Mouse (Mus musculus): Measurements from ENCODE around the gene St3gal5.

Gene St3gal5

DNA sequence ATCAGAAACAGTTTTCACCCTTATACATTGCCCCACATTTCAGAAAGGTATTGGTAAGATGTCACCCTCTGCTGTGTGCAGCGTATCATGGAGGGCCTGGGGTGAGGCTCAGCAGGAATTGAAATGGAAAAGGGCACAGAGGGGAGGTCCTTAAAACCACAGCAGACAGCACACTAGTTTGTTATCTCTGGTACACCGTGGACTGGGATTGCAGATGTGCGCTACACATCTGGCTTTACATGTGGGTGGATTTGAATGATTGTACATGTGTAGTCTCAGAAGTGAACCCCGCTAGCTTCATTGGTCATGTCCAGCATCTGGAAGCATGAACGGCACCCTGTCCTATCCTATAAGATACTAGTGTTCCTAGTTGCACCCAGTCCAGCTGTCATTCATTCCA lies 38.6 kb downstream of the St3gal5 start:
- DNase-seq: no peak

DNA sequence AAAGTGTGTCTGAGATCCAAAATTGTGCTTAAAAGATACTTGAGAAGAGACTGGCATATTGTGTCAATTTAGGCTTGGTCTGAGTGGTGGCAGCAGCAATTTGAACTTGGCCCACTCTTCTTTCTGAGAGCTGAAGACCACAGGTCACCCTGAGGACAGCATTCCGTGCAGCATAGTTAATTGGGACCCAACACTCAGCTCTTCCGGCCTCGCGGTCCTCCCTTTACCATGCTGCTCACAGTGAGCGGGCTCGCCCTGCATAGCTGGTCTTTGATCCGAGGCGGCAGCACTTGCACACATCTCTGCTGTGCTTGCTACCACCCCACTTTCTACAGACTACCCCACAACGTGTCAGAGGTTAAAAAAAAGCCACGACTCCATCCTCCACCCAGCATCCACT lies 39.2 kb downstream of the St3gal5 start:
- DNase-seq: no peak

DNA sequence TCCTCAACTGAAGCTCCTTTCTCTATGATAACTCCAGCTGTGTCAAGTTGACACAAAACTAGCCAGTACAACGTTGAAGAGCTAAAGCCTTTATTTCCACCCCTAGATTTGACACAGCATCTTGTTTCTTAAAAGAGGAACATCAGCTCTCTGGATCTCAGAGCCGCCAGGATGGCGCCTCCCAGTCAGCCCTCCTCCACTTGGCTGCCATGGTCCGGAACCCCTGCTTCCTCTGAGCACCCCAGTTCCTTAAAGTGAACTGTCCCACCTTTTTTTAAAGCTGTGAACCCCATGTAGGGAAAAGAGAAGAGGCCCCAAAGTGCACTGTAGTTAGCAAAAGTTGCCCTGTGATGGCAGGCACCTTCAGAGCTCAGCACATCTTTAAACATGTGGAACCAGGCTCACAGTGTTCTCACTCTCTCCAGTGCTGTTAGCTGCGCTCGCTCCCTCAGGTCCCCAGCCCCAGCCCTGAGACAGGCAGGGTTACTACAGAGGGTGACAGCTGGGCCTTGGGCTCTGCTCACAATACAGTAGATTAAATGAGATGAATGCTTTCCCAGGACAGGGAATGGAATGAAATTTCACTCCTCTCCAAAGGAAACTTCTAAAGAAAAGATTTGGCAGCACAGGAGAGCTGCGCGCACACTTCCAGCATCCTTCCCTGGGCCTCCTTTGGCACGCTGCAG lies 42.3 kb downstream of the St3gal5 start:
- no peak for DNase-seq

DNA sequence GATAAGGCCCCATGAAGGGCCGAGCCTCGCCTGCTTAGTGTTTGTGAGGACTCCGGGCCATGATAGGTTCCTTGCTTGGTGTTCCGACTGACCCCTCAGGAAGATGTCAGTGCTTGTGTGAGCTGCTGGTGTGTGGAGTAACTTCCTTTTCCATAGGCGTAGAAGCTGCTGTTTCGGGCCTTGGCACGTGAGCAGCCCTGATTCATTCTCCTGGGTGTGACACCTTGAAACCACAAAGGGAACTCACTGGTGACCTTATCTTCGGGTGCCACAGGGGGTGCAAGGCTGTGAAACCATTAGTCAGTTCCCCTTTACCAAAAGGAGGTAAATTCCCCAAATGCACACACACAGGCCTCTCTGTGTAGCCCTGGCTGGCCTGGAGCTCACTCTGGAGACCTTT lies 43.0 kb downstream of the St3gal5 start:
- no peak for DNase-seq

DNA sequence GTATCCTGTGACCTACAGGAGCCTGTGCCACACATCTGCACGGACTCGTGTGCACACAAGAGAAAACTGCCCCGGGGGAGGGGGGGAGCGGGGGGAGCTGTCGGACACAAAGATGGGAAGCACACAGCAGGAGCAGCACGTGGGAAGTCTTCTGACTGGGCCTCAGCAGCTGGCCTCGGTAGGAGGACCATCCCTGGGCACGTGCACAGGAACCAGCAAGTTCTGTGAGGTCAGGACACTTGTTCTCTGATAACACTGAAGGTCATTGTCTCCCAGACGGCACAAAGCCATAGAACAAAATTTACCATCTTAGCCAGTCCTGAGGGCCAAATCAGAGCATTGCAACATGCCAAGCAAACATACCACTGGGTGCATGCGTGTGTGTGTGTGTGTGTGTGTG lies 43.8 kb downstream of the St3gal5 start:
- no peak for DNase-seq

DNA sequence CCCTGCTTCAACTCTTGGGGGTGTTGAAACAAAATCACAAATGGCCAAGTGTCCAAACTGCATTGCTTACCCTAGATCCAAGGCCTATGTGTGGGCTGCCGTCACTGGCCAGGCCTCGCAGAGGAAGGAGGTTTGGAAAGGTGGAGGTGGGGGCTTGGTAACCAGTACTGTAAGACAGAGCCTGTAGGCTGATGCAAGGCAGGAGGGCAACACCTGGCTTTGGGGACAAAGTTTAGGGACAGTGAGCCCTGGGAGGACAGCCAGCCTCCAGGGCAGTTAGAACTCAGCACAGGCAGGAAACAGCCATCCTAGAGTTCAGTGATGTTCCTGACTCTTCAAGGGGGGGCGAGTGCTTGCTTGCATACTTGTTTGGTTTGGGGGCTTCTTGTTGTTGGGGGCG lies 45.2 kb downstream of the St3gal5 start:
- DNase-seq: no peak

DNA sequence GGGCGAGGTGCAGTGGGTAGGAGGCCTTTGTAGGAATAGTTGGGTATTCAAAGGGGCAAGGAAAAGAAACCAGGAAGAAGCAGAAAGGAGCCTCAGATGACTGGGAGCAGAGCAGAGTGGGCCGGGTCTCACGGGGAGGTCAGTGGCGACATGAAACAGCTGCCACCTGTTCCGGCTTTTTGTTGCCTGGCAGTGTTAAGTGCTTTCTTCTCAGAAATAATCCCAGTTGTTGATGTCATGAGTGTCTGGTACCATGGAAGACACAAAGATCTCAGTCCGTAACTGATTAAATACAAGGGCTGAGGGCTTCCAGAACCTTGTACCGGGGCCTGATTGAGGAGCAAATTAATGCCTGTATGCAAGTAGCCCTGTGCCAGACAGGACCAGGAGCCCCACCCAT lies 47.0 kb downstream of the St3gal5 start:
- no peak for DNase-seq

DNA sequence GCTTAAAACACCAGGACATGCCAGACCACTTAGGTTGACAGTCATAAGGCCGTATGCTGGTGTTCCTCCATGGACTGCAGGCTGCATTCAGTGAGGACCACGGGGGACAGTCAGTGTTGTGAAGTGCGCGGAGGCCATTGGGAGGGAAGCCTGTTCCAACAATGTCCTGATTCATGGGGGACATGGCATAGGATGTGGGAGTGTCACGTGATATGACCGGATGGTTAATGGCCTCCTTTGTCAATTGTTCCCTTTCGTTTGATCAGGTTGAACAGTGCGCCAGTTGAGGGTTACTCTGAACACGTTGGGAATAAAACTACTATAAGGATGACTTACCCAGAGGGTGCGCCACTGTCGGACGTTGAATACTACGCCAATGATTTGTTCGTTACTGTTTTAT lies 49.4 kb downstream of the St3gal5 start:
- no peak for DNase-seq

DNA sequence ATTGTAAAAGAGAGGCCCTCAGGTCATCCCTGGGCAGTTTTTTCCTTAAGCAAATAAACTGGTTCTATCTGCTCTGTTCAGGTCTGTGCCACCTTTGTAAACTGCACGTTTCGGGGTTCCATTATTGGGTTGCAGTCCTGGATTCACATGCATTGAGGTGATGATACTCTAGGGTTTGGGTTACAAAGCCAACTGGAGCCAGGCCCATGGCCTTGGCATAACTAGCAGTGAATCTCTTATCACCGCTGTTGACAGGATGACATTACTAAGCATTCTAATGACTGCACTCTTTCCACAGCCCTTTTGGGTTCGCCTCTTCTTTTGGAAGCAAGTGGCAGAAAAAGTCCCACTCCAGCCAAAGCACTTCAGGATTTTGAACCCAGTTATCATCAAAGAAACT lies 51.3 kb downstream of the St3gal5 start:
- no peak for DNase-seq

DNA sequence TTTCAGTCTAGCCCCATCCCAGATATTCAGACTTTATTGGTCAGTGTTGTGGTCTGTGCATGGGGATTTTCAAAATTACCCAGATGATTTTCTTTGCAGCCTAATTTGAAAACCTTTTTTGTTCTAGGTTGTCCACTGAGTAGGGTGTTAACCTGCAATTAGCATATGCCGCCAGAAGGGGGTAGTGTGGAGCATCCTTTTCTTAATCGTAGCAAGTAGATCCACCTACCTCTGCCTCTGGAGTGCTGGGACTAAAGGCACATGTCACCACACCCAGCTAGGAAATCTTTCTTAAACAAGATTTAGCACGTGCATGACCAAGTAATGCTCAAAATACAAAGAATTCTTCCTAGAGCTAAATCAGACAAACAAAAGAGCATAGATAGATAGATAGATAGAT lies 52.4 kb downstream of the St3gal5 start:
- no peak for DNase-seq

DNA sequence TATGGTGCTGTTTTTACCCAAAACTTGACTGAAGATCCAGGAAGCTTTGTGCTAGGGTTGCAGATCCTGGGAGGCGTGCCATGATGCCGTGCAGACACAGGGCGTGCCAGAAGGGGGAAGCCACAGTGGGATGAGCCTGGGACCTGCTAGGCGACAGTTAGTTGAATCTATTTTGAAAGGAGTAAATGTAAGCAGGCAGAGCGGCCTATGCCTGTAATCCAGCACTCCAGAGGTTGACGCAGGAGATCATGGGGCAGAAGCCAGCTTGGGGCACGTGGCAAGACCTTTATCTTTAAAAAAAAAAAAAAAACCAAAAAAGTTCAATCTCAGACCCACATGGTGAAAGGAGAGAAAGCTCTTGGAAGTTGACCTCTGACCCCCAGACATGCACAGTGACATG lies 55.3 kb downstream of the St3gal5 start:
- DNase-seq: no peak

DNA sequence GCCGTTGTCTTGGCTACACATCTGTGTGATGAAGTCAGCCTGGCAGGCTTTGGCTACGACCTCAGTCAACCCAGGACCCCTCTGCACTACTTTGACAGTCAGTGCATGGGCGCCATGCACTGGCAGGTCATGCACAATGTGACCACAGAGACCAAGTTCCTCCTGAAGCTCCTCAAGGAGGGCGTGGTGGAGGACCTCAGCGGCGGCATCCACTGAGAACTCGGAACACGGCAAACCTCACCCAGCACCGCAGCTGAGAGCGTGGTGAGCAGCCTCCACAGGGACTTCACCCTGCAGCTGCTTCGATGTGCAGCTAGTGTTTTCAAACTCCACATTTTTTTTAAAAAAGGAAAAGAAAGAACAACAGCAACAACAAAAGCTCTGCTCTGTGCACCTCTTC lies 56.1 kb downstream of the St3gal5 start:
- DNase-seq: peak; percentile 65

DNA sequence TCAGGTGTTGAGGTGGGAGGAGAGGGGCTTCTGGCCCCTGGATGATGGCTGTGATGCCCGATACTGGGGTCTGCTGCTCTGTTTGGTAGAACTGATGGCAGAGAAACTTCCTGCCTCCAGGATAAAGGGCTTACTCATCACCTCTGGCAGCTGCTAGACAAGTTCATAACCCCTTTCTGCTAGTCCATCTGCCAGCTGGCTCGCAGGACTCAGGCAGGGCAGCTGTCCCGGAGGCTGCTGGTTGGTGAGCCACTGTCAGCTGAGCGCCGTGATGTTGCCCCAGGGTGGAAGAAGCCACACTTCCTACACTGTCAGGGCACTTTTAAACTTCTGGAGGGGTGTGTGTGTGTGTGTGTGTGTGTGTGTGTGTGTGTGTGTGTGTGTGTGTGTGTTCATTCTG lies 56.6 kb downstream of the St3gal5 start:
- DNase-seq: peak; percentile 44

DNA sequence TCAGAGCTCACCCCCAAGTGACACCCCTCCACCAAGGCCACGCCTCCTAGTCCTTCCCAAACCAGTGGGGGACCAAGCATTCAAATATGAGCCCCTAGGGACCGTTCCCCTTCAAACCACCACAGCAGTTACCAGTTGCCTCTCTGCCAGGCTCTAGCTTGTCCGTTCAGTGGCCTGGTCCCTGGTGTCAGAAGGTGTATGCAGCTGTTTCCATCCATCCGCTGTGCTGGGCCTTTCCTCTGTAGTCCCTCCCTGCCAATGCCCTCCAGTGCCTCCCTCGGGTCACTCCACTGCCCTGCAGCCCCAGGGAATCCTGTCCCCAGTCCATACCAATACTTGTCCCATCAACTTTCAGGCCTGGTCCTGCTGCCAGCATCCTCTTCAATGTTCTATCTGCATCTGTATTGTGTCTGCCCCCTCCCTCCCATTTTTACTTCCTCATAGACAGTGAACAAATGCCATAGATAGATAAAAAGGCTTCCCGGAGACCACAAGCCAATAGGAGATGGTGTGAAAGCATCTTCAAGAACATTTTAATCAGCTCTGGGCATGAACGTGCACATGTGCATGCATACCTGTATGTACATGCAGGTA lies 57.6 kb downstream of the St3gal5 start:
- no peak for DNase-seq

DNA sequence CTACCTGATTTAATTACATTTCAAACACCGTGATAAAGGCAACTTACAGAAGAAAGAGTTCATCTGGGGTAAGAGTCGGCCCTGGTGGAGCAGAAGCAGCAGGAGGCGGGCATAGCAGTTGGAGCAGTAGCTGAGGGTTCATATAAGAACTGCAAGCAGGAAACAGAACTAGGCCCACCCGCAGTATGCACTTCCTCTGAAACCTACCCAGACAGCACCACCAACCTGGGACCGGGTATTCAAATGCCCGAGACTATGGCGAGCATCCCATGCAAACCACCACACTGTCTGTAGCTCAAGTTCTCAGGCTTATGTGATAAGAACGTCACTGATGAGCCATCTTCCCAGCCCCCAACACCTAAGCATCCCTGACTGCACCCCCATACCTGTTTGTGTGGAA lies 58.3 kb downstream of the St3gal5 start:
- no peak for DNase-seq

DNA sequence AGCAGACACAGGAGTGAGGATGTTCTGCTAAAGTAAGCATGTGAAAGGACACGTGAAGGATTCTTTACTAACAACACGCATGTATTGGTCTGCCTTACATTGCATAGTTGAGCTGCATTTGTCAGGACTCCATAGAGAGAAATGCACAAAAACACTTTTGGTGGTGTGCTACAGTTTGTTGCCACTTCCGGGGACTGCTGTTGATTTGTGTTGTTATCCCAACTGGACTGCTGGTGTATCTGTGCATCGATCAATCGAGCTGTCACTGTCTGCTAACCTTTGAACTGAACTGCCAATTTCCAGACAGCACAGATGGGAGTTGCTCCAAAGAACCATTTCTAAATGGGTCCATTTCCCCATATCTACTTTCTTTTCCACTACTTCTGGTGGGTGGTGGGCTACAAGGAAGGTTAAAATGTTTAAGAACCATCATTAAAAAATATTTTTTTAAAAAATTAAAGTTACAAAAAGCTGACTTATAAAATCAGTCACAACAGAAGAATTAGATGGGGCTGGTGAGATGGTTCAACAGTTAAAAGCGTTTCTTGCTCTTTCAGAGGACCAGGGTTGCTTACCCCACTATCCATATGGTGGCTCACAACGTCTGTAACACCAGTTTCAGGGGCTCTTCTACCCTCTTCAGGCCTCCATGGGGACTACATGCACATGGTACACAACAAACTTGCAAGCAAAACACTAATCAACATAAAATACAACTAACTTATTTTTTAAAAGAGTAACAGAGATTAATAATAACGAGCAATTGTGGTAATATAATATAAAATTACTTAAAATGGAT lies 61.8 kb downstream of the St3gal5 start:
- DNase-seq: no peak

DNA sequence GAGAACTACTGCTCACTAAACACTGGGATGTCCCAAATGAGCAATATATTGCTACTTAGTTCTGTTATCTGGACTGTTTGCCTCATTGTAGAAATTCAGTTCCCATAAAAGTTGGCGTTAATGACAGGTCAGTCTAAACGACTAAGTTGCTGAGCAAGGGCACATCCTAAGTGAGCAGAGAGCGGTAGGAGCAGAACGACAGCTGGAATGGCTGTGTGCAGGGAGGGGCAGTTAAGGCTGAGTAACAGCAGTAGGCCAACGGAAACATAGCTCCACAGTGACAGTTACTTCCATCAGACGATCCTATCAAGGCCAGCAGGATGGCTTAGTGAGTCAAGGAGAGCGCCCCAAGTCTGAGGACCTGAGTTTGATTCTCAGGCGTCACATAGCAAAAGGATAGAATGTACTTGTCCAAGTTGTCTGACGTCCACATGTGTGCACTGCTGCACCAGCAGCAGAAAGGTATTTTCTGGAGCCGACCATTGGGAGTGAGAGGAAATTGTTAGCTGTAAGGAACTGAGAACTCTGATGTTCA lies 62.5 kb downstream of the St3gal5 start:
- DNase-seq: no peak

DNA sequence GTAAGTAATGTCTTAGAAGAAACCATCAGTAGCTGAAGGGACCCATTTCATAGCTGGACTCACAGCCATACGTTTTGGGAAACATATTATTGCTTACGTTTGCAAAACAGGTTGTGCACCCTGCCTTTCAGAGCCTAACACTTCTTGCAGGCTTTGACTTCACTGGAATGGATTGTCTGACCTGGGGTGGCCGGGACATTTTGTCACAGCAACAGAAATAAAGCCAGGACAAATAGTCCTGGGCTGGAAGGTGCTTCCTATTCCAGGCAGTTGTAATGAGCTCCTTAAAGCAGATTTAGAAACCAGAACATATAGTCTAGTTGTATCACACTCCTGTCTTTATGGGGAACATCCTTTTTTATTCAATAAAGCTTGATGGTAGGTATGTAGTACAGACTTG lies 63.6 kb downstream of the St3gal5 start:
- no peak for DNase-seq

DNA sequence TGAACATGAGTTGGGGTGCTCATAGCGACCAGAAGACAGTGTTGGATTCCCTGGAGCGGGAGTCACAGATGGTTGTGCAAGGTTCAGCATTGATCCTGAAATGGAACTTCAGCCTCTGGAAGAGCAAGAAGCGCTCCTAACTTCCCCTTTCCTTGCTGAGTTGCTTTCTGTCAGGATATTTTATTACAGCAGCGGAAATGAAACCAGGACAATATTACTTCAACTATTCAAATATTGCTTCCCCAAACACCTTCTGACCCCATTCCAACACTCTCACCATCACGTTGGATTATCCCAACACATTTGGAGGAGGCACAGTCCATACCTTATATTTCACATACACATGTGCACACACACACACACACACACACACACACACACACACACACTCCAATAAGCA lies 64.4 kb downstream of the St3gal5 start:
- DNase-seq: no peak

DNA sequence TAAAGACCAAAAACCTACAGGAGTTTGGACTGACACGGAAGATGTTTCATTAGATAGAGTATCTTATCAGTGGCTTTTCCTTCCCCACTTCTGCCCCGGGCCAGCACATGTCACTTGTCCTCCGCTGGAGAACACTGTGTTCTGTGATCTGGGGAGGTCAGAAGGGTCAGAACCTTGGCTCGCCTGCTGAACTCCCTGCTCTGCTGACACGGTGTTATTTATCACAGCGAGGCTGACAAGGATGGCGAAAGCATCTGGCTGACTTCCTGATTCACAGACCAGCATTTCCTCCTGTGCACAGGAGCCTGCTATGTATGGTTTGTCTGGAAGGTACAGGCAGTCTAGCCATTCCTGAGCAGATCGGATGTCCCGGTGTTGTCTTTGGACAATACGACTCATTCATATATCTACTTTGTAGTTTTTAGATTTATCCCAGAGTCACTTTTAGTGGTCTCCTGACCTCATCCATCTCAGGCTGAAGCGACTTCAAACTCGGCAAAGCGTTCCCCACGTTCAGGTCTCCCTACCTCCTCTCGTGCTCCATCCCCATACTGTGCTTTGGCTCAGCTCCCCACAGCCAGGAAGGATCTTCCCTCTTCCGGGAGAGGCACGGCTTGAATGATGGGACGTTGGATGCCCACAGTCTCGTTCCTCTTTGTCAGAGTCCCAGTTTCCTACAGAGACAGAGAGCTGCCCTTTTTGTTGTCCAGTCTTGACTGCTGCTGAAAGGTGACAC lies 64.9 kb downstream of the St3gal5 start:
- DNase-seq: no peak

DNA sequence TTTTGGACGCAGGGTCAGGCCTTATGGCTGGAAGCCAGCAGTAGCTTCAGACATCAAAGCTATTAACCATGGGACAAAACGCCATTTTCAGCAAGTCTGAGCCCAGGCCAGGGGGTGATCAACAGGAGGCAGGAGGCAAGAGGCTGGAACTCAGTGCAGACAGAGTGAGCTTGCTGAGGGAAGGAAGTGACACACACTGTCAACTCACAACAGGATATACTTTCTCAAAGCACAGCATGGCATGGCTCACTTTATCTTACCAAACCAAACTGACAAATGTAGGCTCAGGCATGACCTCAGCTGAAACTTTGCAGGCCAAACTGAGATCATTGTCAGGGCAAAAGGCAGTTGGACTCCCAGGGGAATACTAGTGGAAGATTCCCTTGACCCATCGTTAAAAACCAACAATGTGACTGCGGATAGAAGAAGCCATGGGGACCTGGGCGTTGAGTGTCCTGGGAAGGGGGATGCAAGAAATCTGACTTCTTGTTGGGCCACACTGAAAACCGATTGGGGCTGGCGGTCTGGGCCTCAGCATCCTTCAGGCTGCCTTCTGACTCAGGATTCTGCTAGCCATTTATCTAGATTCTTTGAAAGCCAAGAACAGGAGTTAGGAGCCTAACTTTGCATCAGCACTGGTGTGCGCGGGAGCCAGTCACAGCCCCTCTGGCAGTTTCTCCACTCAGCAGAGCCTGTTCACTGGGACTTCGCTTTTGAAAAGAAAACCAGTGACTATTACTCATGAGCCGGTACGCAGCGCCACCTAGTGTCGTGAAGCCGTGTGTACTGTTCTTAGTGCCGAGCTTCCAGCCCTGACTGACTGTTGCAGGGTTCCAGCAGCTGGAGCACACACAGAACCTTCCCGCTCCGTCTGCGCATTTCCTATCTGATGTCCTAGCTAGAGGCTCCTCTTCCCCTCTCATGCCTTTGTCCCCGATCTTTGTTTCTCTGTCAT lies 67.2 kb downstream of the St3gal5 start:
- peak; percentile 92 for DNase-seq

DNA sequence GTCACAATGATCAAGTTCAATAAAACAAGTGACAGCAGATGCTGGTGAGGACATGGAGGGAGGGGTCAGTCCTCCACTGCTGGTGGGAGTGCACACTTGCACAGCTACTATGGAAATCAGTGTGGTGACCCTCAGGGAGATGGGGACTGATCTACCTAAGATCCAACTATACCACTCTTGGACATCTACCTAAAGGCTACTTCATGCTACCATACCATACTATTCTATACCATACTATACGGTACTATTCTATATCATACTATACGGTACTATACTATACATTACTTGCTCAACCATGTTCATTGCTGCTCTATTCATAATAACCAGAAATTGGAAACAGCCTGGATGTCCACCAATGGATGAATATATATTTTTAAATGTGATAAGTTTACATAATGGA lies 68.5 kb downstream of the St3gal5 start:
- no peak for DNase-seq

Measured in thymus, postnatal 4 days (tissue).